Mouse (Mus musculus) right cerebral cortex, postnatal 25 days (tissue): ENCODE measurements around the gene Ttc4.
A peak's percentile ranks its signal among the peaks of the same experiment; 100 is the strongest.

Source experiments
- DNase-seq: peaks from one replicate; pipeline ENCODE4 v3.0.0; 2022

Ttc4 gene

DNA sequence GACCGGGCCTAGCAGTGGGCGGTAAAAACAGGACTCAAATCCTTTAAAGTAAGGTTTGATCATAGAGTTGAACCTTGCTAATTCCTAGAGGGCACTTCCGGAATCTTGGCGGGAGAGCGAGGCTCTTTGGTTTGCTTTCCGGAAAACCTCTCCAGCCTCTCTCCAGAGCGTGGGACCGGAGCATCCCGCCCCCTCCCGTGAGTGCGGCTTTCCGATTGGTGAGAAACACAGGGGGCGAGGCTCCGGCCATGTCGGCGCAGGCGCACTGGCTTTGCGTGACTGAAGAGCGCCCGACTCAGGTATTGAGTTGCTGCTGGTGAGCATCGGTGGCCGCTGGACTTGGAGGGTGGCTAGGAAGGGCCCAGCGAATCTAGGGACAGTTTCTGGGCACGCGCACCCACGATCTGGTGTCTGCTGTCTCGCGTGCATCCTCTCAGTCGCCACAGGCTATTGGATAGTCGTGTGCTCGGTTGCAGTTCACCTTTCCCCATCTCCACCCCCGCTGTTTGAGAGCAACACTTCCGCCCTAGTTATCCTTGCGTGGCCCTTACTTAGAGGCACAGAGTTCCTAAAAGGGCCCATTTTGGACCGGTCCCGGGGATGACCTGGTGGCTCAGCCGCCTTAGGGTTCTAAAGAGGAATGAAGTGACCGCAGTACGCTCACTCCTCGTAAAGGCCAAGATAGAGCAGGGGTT lies 27.8 kb downstream of the Ttc4 start, which contains the start of gene Pars2:
Gene Pars2 (plus strand): TSS at position 237 of the 695 bp plus-strand sequence.
- DNase-seq: peak; percentile 98

DNA sequence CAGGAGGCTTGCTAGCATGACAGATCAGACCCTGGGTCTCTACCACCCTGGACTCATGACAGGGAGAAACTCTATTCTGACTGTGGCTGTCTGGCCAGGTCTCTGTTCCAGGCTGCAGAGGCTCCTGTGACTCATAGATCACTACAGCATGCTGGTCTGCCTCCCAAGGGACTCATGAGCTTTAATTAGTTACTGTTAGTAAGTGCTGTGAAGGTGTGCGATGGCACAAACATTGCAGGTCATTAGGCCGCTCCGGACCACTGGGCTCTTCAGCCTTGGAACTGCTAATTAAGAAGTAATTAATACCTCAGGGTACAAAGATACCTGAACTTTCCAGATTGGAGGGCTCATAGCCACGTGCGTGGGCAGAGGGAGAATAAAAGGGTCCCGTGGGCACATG lies 31.6 kb downstream of the Ttc4 start:
- no peak for DNase-seq

DNA sequence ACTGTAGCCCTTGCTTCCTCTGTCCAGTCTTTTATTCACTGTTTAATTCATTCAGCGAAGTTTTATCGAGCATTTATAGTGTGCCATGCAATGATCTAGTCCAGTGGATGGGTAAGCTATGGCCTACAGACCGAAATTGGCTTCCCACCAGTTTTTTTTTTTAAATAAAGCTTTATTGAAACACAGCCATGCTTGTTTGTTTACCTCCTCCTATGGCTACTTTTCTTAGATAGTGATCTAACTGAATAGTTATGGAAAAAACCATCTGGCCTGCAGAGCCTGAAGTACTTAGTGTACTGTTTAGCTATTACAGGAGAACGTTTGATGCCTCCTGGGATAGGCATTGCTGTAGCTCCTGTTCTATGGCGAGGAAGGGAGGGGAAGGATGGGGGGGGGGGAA lies 32.9 kb downstream of the Ttc4 start:
- DNase-seq: no peak

DNA sequence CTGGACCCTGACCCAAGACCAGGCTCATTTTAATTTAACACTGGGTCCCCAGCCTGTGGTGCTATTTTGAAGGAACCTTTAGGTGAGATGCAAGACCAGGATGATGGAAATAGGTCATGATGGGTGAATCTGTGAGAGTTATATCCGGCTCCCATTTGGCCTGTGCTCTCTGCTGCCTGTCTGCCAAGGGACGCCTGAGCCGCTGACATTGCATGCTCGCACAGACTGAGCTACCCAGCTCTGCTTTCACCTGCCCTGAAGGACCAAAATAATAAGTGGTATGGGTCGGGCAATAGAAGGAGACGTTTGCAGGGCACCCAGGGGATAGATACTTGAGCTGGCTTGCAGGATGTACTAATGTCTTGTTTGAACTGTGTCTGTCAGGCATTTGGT lies 34.5 kb downstream of the Ttc4 start:
- DNase-seq: no peak

- no peak for DNase-seq
Measured at GRCm38 (mm10) chr4:106643483-106644217, 35.1 kb downstream of the Ttc4 start.

GRCm38 (mm10) chr4:106634086-106634479 lies 44.7 kb downstream of the Ttc4 start:
- DNase-seq: no peak

- DNase-seq: no peak
Measured at GRCm38 (mm10) chr4:106633281-106634085, 45.3 kb downstream of the Ttc4 start.

- DNase-seq: no peak
Measured at GRCm38 (mm10) chr4:106632313-106632712, 46.4 kb downstream of the Ttc4 start.

GRCm38 (mm10) chr4:106630333-106631220 lies 48.2 kb downstream of the Ttc4 start:
- peak; percentile 85 for DNase-seq

DNA sequence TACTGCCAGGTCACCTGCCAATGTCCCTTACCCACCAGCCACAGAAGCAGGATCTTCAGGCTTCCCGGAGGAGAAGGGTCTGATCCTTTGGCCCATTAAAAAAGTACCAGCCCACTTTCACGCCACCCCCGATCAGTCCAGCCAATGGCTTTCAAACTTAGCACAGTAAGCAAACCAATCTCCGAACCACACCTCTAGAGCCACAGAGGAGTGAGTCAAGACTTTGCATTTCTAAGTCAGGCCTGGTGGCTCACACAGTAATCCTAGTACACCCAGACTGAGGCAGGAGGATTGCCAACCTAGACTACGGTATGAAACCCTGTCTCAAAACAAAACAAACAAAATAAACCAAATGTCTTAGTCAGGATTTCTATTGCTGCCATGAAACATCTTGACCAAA lies 49.4 kb downstream of the Ttc4 start:
- no peak for DNase-seq

DNA sequence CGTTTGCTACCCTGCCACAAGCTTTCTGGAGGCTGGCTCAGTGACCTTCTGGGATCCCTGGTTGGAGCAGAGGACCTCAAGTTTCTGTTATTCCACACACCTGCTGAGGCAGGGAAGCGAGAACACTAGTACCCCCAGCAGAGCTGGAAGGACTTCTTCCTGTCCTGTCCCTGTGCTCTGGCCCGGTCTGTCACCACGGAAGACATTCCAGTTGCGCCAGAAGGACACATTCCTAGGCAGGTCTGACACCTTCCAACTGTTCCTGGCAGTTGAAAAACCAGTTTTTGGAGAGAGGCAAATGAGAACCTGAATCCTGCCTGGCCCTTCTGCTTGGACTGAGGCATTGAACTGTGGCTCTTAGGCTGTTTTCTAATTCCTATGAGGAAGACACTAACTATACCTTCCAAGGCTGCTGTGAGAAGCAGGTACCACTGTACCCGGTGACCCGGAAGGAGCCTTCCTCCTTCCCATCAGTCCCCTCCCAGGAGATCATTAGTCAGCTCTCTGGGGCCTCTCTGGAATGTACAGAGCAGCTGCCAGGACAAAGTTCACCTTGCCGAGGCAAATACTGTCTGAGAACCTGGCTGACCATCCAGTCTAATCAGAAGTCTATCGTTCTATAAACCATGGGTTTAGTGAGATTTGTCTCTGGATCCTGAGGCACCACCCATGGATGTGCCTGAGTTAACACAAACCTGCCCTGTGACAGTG lies 49.9 kb downstream of the Ttc4 start:
- DNase-seq: no peak

DNA sequence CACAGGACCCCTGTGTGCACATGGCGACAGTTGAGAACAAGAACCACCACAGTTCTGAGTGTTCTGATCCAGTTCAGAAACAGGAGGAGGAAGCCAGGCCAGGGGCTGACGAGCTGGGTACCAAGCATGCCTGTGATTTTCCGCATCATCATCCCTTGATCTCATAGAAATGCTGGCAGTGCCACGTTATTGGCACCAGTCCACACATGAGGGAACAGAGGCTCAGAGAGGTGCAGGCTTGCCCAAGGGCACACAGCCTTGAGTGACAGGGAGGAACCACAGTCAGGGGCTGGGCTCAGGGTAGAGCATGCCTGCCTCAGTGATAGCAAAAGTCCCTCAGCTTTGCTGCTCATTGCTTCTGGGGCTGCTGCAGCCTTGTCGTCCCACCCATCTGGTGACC lies 50.9 kb downstream of the Ttc4 start:
- DNase-seq: no peak

DNA sequence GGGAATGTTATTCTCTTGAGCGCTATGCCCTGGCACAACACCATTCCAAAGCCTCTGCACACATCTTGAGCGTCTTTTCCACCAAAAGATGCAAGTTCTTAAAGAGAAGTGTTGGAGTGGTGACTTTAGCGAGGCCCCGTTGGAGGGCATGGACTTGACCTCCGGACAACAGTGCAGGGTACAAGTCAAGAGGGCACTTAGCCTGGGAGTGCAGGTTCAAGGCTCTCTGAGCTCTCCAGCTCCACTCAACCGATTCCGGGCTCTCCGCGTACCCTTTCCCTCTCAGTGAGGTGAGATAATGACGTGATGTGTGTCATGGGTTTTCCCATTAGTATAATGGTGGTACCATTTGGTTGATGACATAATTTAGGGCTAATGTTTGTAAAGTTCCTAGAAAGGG lies 54.5 kb downstream of the Ttc4 start:
- no peak for DNase-seq

GRCm38 (mm10) chr4:106622712-106623111 lies 56.0 kb downstream of the Ttc4 start:
- DNase-seq: no peak

DNA sequence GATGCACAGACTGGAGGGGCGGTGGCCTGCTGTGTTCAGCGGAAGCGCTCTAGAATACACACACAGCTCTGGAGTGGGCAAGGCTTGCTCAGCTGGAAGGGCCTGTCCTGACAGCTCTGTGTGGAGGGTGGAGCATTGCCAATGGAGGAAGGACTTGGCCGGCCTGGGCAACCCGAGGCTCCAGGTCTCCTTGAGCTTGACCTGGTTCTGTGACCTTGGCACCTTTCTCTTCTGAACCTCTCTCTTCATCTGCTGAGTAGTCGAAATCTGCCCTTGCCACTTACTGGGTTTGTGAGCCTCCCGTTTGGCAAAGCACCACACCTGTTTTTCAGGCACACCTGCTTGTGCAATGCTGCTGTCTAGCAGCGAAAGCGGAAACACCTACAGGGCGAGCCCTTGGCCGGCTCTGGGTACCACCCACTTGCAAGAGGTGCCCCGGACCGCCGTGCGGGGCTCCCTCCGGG lies 56.7 kb downstream of the Ttc4 start, which contains the start of gene Ttc22:
Gene Ttc22 (plus strand): TSS at position 403 of the 464 bp plus-strand sequence.
- no peak for DNase-seq

DNA sequence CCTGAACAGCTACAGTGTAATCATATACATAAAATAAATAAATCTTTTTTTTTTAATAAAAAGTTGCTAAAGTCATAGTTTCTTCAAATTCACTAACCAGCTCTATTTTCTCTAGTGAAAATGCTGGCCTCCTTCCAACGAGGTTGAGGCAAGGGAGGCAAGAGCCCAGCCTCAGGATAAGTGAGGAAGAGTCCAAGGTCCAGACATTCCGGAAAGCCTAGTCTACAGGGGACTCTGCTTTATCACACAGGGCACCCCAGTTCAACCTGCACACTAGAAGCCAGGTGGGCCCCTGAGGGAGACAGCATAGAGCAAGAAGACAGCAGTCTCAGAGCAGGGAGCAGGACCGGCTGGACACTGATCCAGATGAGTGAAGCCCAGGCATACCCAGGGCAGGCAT lies 57.3 kb downstream of the Ttc4 start:
- DNase-seq: no peak

- DNase-seq: no peak
Measured at GRCm38 (mm10) chr4:106618898-106619297, 59.8 kb downstream of the Ttc4 start.

GRCm38 (mm10) chr4:106617056-106617455 lies 61.7 kb downstream of the Ttc4 start, which contains the start of gene Lexm:
Lexm (minus strand) TSS chr4:106617241.
- no peak for DNase-seq

DNA sequence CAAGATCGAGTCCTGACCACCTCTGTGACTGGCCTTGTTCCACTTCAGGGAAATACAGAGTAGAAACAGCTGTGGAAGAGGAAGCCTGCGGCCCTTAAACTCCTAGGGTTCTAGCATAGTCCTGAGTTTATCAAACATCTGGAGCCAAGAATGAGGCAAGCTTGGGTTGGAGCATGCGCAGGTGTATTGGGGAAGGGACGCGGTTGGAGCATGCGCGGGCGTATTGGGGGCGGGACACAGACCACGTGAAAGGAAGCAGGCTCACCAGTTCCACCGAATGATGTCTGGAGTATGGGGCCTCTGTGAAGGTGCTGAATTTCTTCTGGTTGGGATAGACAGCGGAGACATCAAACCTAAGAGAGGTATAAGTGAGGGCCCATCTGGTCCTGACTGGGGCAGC lies 63.1 kb downstream of the Ttc4 start:
- DNase-seq: no peak

GRCm38 (mm10) chr4:106614881-106615280 lies 63.9 kb downstream of the Ttc4 start:
- DNase-seq: no peak

DNA sequence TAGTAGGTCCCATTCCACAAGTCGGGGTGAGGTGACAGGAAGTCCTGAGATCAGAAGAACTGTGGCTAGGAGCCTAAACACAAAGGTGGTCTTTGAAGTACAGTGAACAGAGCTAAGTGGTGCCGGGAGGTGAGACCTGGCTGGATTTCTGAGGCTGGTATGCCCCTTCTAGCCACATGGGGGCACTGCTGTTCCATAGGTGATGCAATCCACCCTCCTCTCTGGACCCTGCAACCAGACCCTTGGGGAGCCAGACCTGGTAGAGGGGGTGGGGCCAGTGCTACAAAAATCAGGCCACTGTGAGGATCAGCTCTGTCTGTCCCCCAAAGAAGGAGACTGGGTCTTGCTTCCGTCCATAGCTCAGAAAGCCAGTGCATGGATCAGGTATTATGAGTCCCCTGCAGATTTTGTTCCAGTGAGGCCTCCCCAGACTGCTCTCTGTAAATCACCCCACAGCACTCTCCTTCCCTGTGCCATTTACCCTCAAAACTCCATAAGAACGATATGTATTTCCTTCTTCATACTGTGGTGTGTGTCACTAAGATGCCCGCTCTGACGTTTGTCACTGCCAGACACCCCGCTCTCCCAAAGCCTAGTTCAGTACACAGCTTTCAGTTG lies 64.5 kb downstream of the Ttc4 start:
- DNase-seq: peak; percentile 66
